Mouse (Mus musculus): Measurements from ENCODE around the gene Arsb. TPM values are rescaled to one million over a fixed set of nuclear protein-coding genes. Genes with fewer than 3 reads are reported as not detected.
"Not testable (repeated sequence)": the region's sequence is repeated elsewhere in the genome, so short reads cannot be mapped to it uniquely, and the experiment has no call there.

Gene Arsb
- total RNA-seq, 2 experiments from 2014 or later: 6.1 to 7.9 TPM

GRCm38 (mm10) chr13:93782823-93783222 lies 11.4 kb downstream of the Arsb start:
- intact Hi-C loops (cut with DNase I; ENCODE audit: low total_unique reads): no loop called here
- no peak for DNase-seq

- intact Hi-C loops (cut with DNase I; ENCODE audit: low total_unique reads): no loop called here
- no peak for DNase-seq
Observed at GRCm38 (mm10) chr13:93785329-93785728, 13.9 kb downstream of the Arsb start.

- no peak for DNase-seq
- intact Hi-C loops (cut with DNase I; ENCODE audit: low total_unique reads): no loop called here
Observed at GRCm38 (mm10) chr13:93786051-93786450, 14.6 kb downstream of the Arsb start.

GRCm38 (mm10) chr13:93787647-93788046 lies 16.2 kb downstream of the Arsb start:
- DNase-seq: no peak
- intact Hi-C loops (cut with DNase I; ENCODE audit: low total_unique reads): no loop called here

- intact Hi-C loops (cut with DNase I; ENCODE audit: low total_unique reads): loop anchor here (10.0 kb wide), 2 partner anchors 272 to 412 kb away; no protein-coding TSS in a partner anchor
- DNase-seq: peak; percentile 19
Observed at GRCm38 (mm10) chr13:93792945-93793642, 21.7 kb downstream of the Arsb start.

- intact Hi-C loops (cut with DNase I; ENCODE audit: low total_unique reads): loop anchor here (10.0 kb wide), 2 partner anchors 271 to 411 kb away; no protein-coding TSS in a partner anchor
Observed at GRCm38 (mm10) chr13:93793643-93794182, 22.3 kb downstream of the Arsb start.

GRCm38 (mm10) chr13:93797011-93797600 lies 25.7 kb downstream of the Arsb start:
- intact Hi-C loops (cut with DNase I; ENCODE audit: low total_unique reads): loop anchor here (10.0 kb wide), 2 partner anchors 268 to 408 kb away; no protein-coding TSS in a partner anchor
- DNase-seq: no peak

More at GRCm38 (mm10) chr13:93793643-93794182, 22.3 kb downstream of the Arsb start:
- DNase-seq: no peak

- DNase-seq; intact Hi-C loops (cut with DNase I; ENCODE audit: low total_unique reads): not testable (repeated sequence)
Observed at GRCm38 (mm10) chr13:93810311-93810710, 38.9 kb downstream of the Arsb start.

- no peak for DNase-seq
- intact Hi-C loops (cut with DNase I; ENCODE audit: low total_unique reads): no loop called here
Observed at GRCm38 (mm10) chr13:93814081-93814480, 42.7 kb downstream of the Arsb start.

- DNase-seq: no peak
- intact Hi-C loops (cut with DNase I; ENCODE audit: low total_unique reads): no loop called here
Observed at GRCm38 (mm10) chr13:93814676-93815075, 43.2 kb downstream of the Arsb start.

GRCm38 (mm10) chr13:93815128-93815527 lies 43.7 kb downstream of the Arsb start:
- intact Hi-C loops (cut with DNase I; ENCODE audit: low total_unique reads): no loop called here
- DNase-seq: no peak

- intact Hi-C loops (cut with DNase I; ENCODE audit: low total_unique reads): no loop called here
- DNase-seq: no peak
Observed at GRCm38 (mm10) chr13:93816127-93816526, 44.7 kb downstream of the Arsb start.

- no peak for DNase-seq
- intact Hi-C loops (cut with DNase I; ENCODE audit: low total_unique reads): no loop called here
Observed at GRCm38 (mm10) chr13:93816688-93817331, 45.4 kb downstream of the Arsb start.

GRCm38 (mm10) chr13:93820173-93820572 lies 48.7 kb downstream of the Arsb start:
- no peak for DNase-seq
- intact Hi-C loops (cut with DNase I; ENCODE audit: low total_unique reads): no loop called here

- intact Hi-C loops (cut with DNase I; ENCODE audit: low total_unique reads): no loop called here
- DNase-seq: no peak
Observed at GRCm38 (mm10) chr13:93822001-93822400, 50.6 kb downstream of the Arsb start.

GRCm38 (mm10) chr13:93825792-93826558 lies 54.5 kb downstream of the Arsb start:
- intact Hi-C loops (cut with DNase I; ENCODE audit: low total_unique reads): no loop called here
- no peak for DNase-seq

GRCm38 (mm10) chr13:93827745-93828144 lies 56.3 kb downstream of the Arsb start:
- no peak for DNase-seq
- intact Hi-C loops (cut with DNase I; ENCODE audit: low total_unique reads): no loop called here

GRCm38 (mm10) chr13:93829565-93830293 lies 58.3 kb downstream of the Arsb start:
- DNase-seq: no peak
- intact Hi-C loops (cut with DNase I; ENCODE audit: low total_unique reads): no loop called here

GRCm38 (mm10) chr13:93830294-93830645 lies 58.8 kb downstream of the Arsb start:
- intact Hi-C loops (cut with DNase I; ENCODE audit: low total_unique reads): no loop called here
- DNase-seq: no peak

All from gastrocnemius, postnatal 14 days (tissue).